Mouse (Mus musculus) c-Kit-positive CD71-negative TER-119-negative erythroid progenitor cells, embryonic 14.5 days (primary cell): ENCODE results near the gene Psmd4.
"Not testable (repeated sequence)": the region's sequence is repeated elsewhere in the genome, so short reads cannot be mapped to it uniquely, and the experiment has no call there.

ENCODE experiments used
- DNase-seq: peaks from one replicate; pipeline ENCODE4 v3.0.0-alpha.2; 2013; ENCODE audit warnings: low read depth

The Psmd4 gene

GRCm38 (mm10) chr3:95025202-95025601 is 17.2 kb downstream of the Psmd4 start:
- DNase-seq = no peak

- no peak for DNase-seq
Observed at GRCm38 (mm10) chr3:95024551-95024950, 17.9 kb downstream of the Psmd4 start.

- DNase-seq = not testable (repeated sequence)
Observed at GRCm38 (mm10) chr3:95020956-95021355, 21.5 kb downstream of the Psmd4 start.

- no peak for DNase-seq
Observed at GRCm38 (mm10) chr3:95018741-95019140, 23.7 kb downstream of the Psmd4 start.

- no peak for DNase-seq
Observed at GRCm38 (mm10) chr3:95016532-95017056, 25.8 kb downstream of the Psmd4 start.

- DNase-seq = peak; percentile 94
Observed at GRCm38 (mm10) chr3:95015891-95016531, 26.4 kb downstream of the Psmd4 start.

- DNase-seq = peak; percentile 100
Observed at GRCm38 (mm10) chr3:95015337-95015872, 27.0 kb downstream of the Psmd4 start, which contains the start of gene Zfp687. Zfp687 (minus strand) TSS chr3:95015448.

GRCm38 (mm10) chr3:95014428-95015151 is 27.8 kb downstream of the Psmd4 start:
- DNase-seq = peak; percentile 22

- DNase-seq = no peak
Observed at GRCm38 (mm10) chr3:95013699-95014427, 28.6 kb downstream of the Psmd4 start.

- no peak for DNase-seq
Observed at GRCm38 (mm10) chr3:95012982-95013381, 29.4 kb downstream of the Psmd4 start.

- no peak for DNase-seq
Observed at GRCm38 (mm10) chr3:95010396-95010795, 32.0 kb downstream of the Psmd4 start.

- DNase-seq = no peak
Observed at GRCm38 (mm10) chr3:95007706-95008105, 34.7 kb downstream of the Psmd4 start.

- no peak for DNase-seq
Observed at GRCm38 (mm10) chr3:95005651-95006050, 36.8 kb downstream of the Psmd4 start.

GRCm38 (mm10) chr3:95003273-95003672 is 39.1 kb downstream of the Psmd4 start:
- DNase-seq = no peak

GRCm38 (mm10) chr3:95002569-95002968 is 39.8 kb downstream of the Psmd4 start:
- no peak for DNase-seq

- DNase-seq = peak; percentile 86
Observed at GRCm38 (mm10) chr3:94996946-94997345, 45.5 kb downstream of the Psmd4 start.

GRCm38 (mm10) chr3:94989159-94989761 is 53.2 kb downstream of the Psmd4 start:
- no peak for DNase-seq

- DNase-seq = peak; percentile 34
Observed at GRCm38 (mm10) chr3:94987578-94987977, 54.8 kb downstream of the Psmd4 start.

GRCm38 (mm10) chr3:94985513-94985912 is 56.9 kb downstream of the Psmd4 start:
- DNase-seq = no peak

- DNase-seq = no peak
Observed at GRCm38 (mm10) chr3:94984312-94984711, 58.1 kb downstream of the Psmd4 start.
